Mouse (Mus musculus) small intestine, adult 2 months (tissue): ENCODE measurements around the gene Ccndbp1. TPM values are rescaled to one million over a fixed set of nuclear protein-coding genes. Genes with fewer than 3 reads are reported as not detected.
A peak's percentile ranks its signal among the peaks of the same experiment; 100 is the strongest.

Source experiments
- H3K27ac ChIP-seq: fragments of 200-500 bp; 2 replicates; pipeline ENCODE4 v1.5.1; 2012; ENCODE audit warnings: low read depth, low read length, control low read depth, inconsistent platforms; ENCODE audit not compliant: insufficient read depth
- H3K27me3 ChIP-seq: fragments of 200-500 bp; 2 replicates; pipeline ENCODE4 v1.6.1; 2012; ENCODE audit warnings: mild to moderate bottlenecking, moderate library complexity, low read length, inconsistent platforms; ENCODE audit not compliant: control insufficient read depth, insufficient read depth
- H3K36me3 ChIP-seq: fragments of 200-500 bp; 2 replicates; pipeline ENCODE4 v1.6.1; 2012; ENCODE audit warnings: mild to moderate bottlenecking, low read length, control low read depth, inconsistent platforms; ENCODE audit not compliant: control insufficient read depth, insufficient read depth
- H3K4me1 ChIP-seq: fragments of 200-500 bp; 2 replicates; pipeline ENCODE4 v1.6.1; 2012; ENCODE audit warnings: low read length, inconsistent platforms, mixed read lengths; ENCODE audit not compliant: control insufficient read depth, insufficient read depth, insufficient read length
- H3K4me3 ChIP-seq: fragments of 200-500 bp; 2 replicates; pipeline ENCODE4 v1.5.1; 2012; ENCODE audit warnings: low read depth, mild to moderate bottlenecking, control low read depth, inconsistent platforms, low read length, moderate library complexity
- CTCF ChIP-seq: fragments of 200-500 bp; IDR thresholded peaks from 2 replicates; pipeline ENCODE4 v1.5.1; 2012; ENCODE audit warnings: low read depth, mild to moderate bottlenecking, control low read depth, inconsistent platforms, low read length, moderate library complexity, mixed read lengths; ENCODE audit not compliant: insufficient replicate concordance, insufficient read length; ENCODE audit errors: extremely low read depth
- POLR2A ChIP-seq: fragments of 200-500 bp; IDR thresholded peaks from 2 replicates; pipeline ENCODE4 v1.6.1; 2012; ENCODE audit warnings: low read depth, mild to moderate bottlenecking, control low read depth, inconsistent platforms, low read length, moderate library complexity
- WGBS: fragments of 180-500 bp; shearing (Covaris S2); methylation state at CpG from one replicate; pipeline ENCODE4 v1.1.7; 2018; 5-methylcytosine and 5-hydroxymethylcytosine counted together
- polyA plus RNA-seq: library from polyadenylated mRNA; depleted of rRNA; stranded (reverse); fragments of >200 nt; gene quantifications from 2 replicates; pipeline ENCODE4 v1.2.3, GENCODE M21; 2012

Ccndbp1 gene
- polyA plus RNA-seq, 1 experiment: 9.8 TPM

- WGBS: 84% methylated on average over 8 of the region's 8 CpGs
Measured at GRCm38 (mm10) chr2:120998863-120999262, 9.3 kb upstream of the Ccndbp1 start.

GRCm38 (mm10) chr2:121003586-121003985 is 4.6 kb upstream of the Ccndbp1 start:
- Histone ChIP-seq H3K4me1 (peaks cover 3% of the 10 kb centered on the region; the same call in 1 of the 2 replicates), H3K27ac (no peak overlapping the region), H3K4me3 (no peak overlapping the region), H3K27me3 (no peaks in the 10 kb centered on the region), H3K36me3 (0 out of 2 replicates have a peak, but pooled peaks cover 1% of the 10 kb centered on the region)
- WGBS: 90% methylated on average over 2 of the region's 2 CpGs
- no peak for TF ChIP-seq POLR2A
- no peak for TF ChIP-seq CTCF

More at GRCm38 (mm10) chr2:120998863-120999262, 9.3 kb upstream of the Ccndbp1 start:
- TF ChIP-seq POLR2A (no peak), CTCF (no peak)
- H3K4me3 ChIP-seq: no peak overlapping the region
- H3K36me3 ChIP-seq: 0 out of 2 replicates have a peak, but pooled peaks cover 1% of the 10 kb centered on the region
- no peak overlapping the region for H3K27ac ChIP-seq
- H3K4me1 ChIP-seq: no peaks in the 10 kb centered on the region
- no peaks in the 10 kb centered on the region for H3K27me3 ChIP-seq

DNA sequence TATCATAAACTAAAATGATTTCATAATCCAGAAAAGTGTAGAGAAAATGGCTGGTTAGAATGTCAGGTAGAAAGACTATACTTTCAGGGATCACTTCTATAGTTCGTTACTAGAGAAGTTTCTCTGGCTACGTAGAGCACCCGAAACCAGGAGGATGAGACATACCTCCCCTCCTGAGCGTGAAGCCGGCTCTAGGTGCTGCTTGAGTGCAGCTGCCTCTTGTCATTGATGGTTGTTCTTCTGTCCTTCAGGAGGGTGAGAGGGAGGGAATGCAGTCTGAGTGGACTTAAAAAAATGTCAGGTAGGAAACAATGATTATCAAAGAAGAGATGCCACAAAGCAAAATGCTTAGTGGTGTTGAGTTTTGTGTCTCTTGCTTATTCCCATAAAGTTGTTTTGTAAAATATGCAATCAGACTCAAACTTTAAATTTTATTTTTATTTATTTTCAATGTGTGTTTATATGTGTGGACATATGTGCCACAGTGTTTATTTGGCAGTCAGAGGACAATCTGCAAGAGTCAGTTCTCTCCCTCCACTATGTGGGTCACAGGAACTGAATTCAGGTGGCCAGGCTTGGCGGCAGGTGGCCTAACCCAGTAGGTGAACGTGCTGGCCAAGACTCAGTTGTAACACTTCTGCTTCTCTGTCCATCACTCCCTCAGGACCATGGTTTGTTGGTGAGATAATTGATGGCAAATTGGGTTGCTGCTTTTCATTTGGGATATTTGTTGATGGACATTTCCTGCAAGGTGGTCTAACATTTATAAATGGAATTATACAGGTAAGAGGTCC is 4.0 kb upstream of the Ccndbp1 start:
- H3K4me3 ChIP-seq: no peak overlapping the region
- TF ChIP-seq CTCF (no peak), POLR2A (no peak)
- H3K27ac ChIP-seq: no peak overlapping the region
- H3K27me3 ChIP-seq: no peaks in the 10 kb centered on the region
- WGBS: 90% methylated on average over 7 of the region's 7 CpGs
- no peaks in the 10 kb centered on the region for H3K36me3 ChIP-seq
- H3K4me1 ChIP-seq: peaks cover 3% of the 10 kb centered on the region; the same call in 1 of the 2 replicates

GRCm38 (mm10) chr2:121006986-121007385 is 1.2 kb upstream of the Ccndbp1 start:
- 54% methylated on average over 1 of the region's 1 CpGs for WGBS

DNA sequence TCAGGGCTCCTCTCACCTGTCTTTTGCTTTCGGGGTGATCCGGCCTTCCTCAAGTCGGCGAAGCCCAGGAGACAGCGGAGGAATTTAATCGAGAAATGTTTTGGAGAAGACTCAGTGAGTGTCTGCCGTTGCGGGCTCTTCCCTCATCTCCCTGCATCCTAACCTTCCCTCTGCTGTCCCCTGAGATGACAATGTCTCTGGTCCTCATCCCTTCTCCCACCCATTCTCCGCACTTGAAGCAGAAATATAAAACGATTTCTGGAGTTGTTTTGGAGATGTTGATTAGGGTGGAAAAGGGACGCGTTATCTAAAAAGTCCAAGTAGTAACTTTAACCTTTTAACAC is 433 bp downstream of the Ccndbp1 start:
- Histone ChIP-seq H3K4me3 (peak overlapping the region; percentile 85), H3K27me3 (no peaks in the 10 kb centered on the region), H3K36me3 (peaks cover 11% of the 10 kb centered on the region), H3K4me1 (peaks cover 3% of the 10 kb centered on the region; the same call in 1 of the 2 replicates), H3K27ac (0 out of 2 replicates have a peak overlapping the region, but pooled peaks have one; percentile 2)
- 1% methylated on average over 12 of the region's 12 CpGs for WGBS
- TF ChIP-seq CTCF: no peak
- no peak for TF ChIP-seq POLR2A

More at GRCm38 (mm10) chr2:121006986-121007385, 1.2 kb upstream of the Ccndbp1 start:
- Histone ChIP-seq H3K27me3 (no peaks in the 10 kb centered on the region), H3K4me1 (peaks cover 3% of the 10 kb centered on the region; the same call in 1 of the 2 replicates), H3K4me3 (no peak overlapping the region), H3K36me3 (peaks cover 3% of the 10 kb centered on the region), H3K27ac (no peak overlapping the region)
- TF ChIP-seq POLR2A (no peak), CTCF (no peak)

- Histone ChIP-seq H3K4me1 (peaks cover 3% of the 10 kb centered on the region; the same call in 1 of the 2 replicates), H3K27ac (no peak overlapping the region), H3K36me3 (peaks cover 15% of the 10 kb centered on the region), H3K27me3 (no peaks in the 10 kb centered on the region), H3K4me3 (peak overlapping the region; percentile 85)
- TF ChIP-seq CTCF (no peak), POLR2A (no peak)
- 12% methylated on average over 5 of the region's 5 CpGs for WGBS
Measured at GRCm38 (mm10) chr2:121009071-121009677, 971 bp downstream of the Ccndbp1 start.

DNA sequence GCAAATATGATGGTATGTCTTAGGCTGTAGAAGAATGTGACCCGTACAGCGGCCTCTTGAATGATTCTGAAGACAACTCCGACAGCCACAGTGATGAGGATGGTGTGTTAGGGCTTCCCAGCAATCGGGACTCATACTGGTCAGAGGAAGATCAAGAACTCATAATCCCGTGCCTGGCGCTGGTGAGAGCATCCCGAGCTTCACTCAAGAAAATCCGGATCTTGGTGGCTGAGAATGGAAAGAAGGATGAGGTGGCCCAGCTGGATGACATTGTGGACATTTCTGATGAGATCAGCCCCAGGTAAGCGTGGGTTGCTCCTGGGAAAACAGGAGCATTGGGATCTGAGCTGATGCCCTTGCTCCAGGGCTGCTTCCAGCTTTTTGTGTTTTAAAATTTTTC is 4.5 kb downstream of the Ccndbp1 start:
- peaks cover 3% of the 10 kb centered on the region; the same call in 1 of the 2 replicates for H3K4me1 ChIP-seq
- no peak overlapping the region for H3K4me3 ChIP-seq
- no peak overlapping the region for H3K27ac ChIP-seq
- no peak for TF ChIP-seq CTCF
- TF ChIP-seq POLR2A: no peak
- 88% methylated on average over 9 of the region's 9 CpGs for WGBS
- H3K27me3 ChIP-seq: no peaks in the 10 kb centered on the region
- peaks cover 39% of the 10 kb centered on the region for H3K36me3 ChIP-seq
